Mouse (Mus musculus) mature B cell (primary cell): ENCODE data around the gene Plek2.

Source experiments
- in situ Hi-C: fragments of 300-500 bp; cut with MboI; formaldehyde crosslinking; loops from 2 replicates; pipeline ENCODE4 v1.14.3; 2019

The Plek2 gene

DNA sequence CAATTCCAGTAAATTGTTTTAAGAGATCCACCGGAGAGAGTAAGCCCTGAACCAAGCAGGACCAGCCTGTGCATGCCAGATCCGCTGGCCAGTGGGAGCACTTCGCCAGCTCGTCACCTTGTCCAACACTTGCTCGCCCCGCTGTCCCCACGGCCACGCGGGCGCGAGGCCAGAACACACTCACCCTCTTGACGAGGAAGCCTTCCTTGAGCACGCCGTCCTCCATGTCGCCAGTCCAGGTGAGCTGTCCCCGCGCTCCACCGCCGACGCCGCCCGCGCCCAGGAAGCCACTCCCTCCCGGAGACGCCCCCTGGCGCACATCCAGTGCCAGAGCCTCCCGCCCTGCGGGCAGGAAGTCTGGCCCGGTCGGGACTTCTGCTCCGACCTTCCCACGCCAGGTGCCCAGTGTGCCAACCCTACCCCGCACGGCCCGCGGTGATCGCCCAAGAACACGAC, at the start of gene Plek2:
Gene Plek2 (minus strand): TSS at position 258 of the 456 bp plus-strand sequence.
- in situ Hi-C loops = no loop called here

DNA sequence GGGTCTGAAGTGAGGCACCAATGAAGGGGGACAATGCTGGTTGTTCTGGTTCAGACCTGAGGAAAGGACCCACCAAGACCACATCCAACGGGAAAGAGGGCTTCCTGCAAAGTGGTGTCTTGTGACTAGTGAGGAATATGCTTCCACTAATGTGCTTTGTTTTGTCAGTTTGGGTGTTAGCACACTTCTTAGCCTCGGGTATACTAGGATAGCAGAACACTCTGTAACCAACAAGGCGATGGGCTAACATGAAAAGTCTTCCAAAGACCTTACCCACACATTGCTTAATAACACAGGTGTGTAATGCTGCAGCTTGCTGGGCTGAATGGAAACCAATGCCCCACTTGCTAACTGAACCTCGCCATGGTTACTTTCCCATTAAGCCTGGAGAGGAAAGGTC, 49.6 kb upstream of the Plek2 start:
- in situ Hi-C loops = no loop called here

DNA sequence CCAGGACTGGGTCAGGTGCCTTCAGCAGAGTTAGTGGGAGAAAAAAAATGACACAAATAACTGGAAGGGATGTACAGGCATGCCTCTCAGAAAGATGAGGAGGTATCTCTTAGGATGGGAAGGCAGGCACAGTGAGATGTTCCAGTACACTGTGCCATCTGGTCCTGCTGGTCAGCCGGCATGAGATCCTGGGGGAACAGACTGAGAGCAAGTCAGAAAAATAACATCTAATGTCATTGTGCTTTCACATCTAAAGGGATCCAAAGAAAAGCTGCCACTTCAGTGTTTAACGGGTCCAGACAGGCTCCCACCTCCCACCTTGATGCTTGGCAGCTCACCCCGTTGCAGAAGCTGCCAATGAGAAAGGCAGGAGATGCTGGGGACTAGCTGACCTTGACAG, 45.7 kb upstream of the Plek2 start:
- in situ Hi-C loops = no loop called here

DNA sequence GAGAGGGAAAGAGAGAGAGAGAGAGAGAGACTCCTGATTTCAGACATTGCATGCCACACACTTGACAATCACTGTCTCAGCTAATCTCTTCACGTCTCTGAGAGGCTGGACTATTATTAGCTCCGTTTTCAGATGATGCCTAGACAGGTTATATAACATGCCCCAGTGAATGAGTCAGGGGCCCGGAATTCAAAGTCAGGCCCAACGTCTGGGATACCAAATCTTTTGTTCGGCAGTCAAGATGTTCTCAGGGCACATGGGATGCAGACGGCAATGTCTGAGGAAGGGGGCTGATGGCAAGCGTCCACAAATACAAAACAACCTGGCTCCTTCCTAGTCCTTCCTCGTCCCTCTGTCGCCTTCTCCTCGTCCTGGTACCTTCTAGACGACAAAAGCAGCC, 45.3 kb upstream of the Plek2 start:
- in situ Hi-C loops = no loop called here

DNA sequence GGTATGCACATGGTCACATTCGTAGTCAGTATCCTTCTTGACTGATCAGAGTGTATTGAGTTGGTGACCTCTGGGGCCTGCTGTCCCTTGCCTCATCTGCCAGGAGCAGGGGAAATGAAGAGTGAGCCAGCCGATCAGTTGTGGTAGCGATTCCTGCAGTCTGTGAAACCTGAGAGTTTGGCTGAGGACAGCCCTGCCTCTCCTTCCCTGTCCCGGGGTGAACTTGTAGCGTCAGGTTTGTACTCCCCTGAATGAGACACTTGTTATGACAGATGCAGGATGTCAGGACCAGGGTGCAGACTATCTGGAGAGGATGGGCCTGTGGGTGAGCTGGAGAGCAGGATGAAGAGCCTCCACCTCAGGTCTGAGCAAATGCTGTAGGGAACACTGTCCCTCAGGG, 40.9 kb upstream of the Plek2 start:
- in situ Hi-C loops = no loop called here

DNA sequence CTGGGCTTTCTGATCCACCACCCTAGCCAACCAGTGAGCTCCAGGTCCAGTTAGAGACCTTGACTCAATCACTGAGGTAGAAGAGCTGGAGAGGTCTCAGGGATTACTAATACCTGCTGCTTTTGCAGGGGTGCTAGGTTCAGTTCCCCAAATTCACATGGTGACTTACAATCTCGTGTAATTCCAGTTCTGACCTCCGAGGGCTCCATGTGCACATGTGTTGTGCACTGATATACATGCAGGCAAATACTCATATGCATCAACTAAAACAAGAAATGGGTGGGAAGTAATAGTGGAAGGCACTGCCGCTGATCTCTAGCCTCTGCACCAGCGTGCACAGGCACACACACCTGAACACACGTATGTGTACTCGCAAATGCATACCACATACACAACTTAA, 40.4 kb upstream of the Plek2 start:
- in situ Hi-C loops = no loop called here

DNA sequence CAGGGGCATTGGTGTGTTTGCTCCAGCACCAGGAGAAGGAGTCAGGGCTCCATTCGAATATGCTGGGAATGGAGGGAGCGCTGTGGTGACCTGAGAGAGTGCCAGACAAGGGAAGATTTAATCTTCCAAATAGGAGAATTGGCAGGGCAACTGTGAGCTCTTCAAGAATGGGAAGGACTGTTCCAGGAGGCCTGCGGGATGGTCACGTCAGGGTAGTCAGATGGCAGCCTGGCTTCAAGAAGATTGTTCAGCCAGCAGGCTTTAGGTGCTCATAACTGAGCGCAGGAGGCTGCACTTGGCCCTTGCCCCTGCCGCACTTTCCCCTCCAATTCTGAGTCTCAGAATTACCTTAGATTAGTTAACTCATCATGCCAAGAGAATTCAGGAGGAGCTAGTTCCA, 36.2 kb upstream of the Plek2 start:
- in situ Hi-C loops = no loop called here

DNA sequence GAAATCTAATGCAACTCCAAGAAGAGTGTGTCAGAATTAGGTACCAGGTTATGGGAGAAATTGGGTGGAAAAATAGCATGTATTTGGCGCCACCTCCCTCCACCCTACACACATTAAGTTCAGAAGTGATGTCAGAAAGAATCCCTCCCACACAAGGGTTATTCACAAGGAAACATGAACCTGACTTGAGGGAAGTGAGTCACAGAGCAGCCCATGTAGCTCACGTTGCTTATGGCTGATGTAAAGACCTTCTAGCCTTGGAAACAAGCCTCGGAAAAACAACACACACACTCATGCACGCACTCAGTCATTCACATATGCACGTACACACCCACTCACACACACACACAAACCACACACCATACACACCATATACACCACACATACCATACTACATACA, 33.3 kb upstream of the Plek2 start:
- in situ Hi-C loops = no loop called here

DNA sequence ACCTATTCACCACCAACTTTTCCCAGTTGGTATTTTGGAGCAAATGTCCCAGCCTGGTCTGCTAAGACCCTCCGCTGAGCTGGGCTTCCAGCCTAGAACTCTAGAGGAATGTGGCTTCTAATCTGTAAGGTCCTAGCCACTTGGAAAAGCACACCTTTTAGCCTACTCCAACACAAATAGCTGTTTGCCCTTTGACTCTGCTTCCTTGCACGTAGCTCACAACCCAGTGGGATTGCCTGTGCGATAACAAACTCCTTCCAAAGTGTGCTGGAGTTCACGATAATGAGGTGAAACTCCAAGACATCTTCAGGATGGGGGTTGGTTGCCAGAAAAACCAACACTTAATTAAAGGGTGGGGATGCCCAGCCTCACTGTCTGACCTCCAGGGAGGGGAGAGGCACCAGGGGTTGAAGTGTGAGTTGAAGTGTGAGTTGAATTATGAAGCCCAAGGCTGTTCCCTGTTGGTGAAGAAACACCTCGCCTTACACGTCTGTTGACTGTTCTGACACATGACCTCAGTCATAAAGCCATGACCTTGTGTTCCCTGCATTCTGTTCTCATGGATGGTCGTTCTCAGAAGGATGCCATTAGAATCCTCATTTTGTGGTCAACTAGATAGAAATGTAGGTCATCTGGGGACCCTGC, 32.8 kb upstream of the Plek2 start:
- in situ Hi-C loops = no loop called here

DNA sequence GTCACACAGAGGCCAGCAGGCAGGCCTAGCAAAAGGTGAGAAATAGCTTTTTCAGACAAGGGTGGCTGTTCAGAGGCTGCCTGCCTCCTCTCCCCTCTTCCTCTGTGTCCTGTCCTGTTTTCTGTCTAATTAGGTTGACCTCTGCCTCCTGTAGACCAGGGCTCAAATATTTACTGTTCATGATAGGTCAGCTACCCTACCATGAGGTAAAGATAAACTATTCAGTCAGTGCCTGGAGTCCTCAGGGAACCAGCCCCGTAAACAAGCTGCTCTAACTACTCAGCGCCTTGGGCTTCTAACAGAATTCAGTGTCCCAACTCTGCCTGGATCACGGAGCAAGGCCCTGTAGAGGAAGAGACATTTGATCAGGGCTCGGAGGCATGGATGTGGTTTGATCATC, 29.7 kb upstream of the Plek2 start:
- in situ Hi-C loops = no loop called here

DNA sequence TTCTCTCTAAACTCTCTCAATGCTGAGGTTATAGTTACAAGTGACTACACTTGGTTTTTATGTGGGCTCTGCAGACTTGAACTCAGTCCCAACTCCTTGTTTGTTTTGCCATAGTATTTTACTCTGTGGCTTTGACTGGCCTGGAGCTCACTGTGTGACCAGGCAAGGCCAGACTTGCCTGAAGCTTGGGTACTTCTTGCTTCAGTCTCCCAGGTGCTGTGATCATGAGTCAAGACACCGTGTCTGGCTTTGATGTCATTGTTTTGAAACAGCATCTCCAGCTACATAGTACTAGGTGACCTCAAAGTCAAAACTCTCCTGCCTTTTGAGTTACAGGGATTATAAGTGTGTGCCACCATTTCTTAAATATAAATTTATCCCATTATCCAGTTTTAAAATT, 23.1 kb upstream of the Plek2 start:
- in situ Hi-C loops = loop anchor here (10.0 kb wide), 1 partner anchor 85 kb away; no protein-coding TSS in a partner anchor

DNA sequence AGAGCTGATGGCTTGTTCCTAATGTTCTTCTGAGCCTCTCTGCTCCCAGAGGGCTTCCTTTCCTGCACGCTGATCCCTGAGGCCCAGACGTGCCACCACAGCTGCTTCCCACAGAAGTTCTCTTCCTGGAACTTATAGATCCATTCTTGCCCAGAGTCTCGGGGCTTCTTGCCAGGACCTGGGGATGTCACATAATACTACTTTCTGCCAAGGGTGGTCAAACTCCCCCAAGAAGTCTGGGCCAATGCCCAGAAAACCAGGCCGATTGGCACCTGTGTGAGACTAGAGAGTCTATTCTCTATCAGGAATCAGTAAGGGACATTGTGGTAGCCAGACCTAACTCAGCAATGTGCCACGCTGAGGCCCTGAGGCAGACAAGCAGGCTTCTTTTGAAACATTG, 20.5 kb upstream of the Plek2 start:
- in situ Hi-C loops = loop anchor here (10.0 kb wide), 1 partner anchor 88 kb away; no protein-coding TSS in a partner anchor

DNA sequence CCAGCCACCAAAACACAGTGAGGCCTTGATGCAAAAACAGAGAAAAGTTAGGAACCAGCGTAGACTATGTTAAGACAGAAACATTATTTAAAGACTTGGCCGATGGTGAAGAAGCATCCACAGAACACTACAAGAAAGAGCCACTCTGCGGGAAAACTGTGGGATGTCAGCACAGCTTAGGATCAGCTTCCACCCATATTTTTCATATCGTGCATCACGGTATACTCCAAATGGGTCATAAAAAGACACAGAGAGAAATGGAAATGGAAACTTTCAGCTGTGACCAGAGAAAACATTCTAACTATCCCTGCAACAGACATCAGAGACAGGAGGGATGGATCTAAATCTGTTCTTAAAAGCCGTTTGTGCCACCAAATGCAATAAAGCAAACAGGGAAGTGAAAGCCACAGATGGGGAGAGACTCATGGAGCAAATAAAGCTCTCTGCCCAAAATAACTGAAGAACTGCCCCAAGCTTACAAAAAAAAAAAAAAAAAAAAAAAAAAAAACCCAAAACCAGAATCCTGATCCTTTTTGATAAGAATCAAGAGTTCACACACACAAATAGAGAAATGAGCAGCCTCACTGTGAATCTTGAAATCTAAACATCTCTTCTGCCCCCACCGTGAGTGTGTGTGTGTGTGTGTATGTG, 16.9 kb upstream of the Plek2 start:
- in situ Hi-C loops = loop anchor here (5.0 to 10.0 kb wide), 2 partner anchors 91 to 174 kb away; no protein-coding TSS in a partner anchor

DNA sequence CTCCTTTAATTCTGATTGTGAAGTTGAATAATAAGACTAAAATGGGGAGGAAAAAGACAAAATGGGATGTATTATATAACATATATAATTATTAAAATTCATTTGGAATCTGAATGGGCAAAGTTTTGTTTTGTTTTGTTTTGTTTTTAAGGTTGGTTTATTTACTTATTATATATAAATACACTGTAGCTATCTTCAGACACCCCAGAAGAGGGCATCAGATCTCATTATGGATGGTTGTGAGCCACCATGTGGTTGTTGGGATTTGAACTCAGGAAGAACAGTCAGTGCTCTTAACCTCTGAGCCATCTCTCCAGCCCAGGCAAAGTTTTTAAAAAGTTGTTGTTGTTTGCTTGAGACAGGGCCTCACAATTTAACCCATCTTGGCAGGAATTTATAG, 16.2 kb upstream of the Plek2 start:
- in situ Hi-C loops = loop anchor here (5.0 to 10.0 kb wide), 2 partner anchors 92 to 174 kb away; no protein-coding TSS in a partner anchor

DNA sequence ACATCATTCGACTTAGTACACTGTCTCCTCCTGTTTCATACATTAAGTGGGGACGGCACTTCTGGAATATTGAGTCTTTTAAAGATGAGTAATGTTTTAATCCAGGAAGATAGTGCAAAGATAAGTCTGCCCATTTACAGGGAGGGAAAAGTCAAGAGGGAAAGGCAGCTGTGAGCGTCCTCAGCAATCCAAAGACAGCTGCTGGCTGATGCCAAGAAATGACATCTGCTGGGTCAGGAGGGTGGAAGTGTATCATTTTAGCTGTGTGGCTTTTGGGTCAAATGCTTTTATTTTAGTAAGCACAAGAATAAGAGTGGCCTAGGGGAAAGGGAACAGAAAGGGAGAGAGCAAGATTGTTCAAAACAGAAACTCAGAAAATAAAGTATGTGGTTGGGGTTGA, 15.3 kb upstream of the Plek2 start:
- in situ Hi-C loops = loop anchor here (5.0 to 10.0 kb wide), 2 partner anchors 93 to 175 kb away; no protein-coding TSS in a partner anchor

DNA sequence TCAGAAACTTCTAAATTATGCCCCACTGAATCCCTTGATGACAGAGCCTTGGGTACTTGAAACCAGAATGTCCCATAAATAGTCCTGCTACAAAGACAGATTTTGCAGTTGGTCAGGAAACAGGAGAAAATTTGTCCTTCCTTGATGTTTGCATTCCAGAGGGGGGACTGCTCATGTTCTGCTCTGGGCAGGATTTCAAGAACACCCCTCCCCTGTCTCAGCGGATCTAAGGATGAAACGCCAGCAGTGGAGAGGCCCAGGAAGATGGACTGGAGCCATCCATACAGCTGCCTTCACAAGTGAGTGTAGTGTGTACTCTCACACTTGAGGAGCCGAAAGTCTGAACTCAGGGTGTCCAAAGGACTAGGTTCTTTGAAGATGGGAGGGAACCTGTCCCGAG, 14.7 kb upstream of the Plek2 start:
- in situ Hi-C loops = loop anchor here (5.0 to 10.0 kb wide), 2 partner anchors 93 to 176 kb away; no protein-coding TSS in a partner anchor

DNA sequence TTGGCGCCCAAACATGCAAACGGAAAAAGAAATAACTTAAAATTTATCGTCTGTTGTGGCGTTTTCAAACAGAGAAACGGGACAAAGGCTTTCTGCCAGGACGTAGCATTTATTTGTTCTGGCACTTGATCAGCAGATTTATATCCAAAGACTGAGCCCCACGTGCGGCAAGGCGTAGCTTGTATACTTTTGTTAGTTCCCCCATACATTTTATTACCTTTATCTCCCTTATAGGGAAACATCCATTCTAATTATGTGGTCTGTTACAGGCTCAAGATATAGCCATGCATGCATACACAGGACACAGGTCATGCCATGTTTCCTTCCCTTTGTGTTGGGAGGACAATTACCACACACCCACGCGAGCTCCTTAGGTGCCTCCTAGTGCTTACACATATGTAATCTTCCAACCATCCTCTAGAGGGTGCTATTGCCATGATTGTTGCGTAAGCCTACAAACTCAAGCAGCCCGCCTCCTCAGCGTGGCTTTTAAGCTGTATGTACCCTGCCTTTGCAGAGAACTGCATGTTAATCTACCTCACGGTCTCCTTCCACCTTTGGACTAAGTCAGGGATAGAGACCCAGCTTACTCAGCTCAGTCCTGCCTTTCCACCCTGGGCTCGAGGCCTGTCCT, 12.4 kb upstream of the Plek2 start:
- in situ Hi-C loops = no loop called here

DNA sequence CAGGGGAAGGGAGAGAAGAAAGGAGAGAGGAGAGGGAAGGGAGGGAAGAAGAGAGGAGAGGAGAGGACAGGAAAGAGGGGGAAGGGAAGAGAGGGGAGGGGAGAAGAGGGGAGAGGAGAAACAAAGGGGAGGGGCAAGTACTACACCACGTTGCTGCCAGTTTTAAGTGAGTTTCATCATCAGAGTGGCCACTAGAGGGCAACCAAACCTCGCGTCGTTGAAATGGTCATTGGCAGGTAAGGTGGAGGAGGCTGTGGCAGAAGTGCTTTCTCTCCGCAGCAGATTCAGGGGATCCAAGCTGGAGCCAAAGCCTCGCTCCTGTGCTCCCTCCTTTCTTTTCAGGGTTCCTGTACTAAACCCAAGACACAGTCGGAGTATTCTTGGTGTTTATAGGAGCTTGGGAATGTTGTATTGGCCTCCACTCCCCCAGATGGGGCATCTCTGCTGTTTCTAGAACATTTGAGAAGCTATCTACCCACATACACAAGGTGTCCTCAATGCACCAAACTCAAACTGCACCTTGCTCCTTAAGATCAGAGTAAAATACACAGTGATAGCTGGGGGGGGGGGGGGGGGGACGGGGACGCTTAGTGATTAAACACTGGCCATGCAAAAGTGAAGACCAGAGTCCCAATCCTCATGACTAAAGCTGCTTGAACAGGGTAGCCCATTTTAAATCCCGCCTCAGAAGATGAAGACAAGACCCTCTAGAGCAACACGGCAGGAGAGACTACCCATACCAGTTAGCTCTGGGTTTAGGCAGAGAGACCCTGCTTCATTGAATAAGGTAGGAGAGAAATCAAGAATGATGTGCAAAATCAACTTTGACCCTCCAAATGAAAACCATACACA, 11.7 kb upstream of the Plek2 start:
- in situ Hi-C loops = no loop called here

DNA sequence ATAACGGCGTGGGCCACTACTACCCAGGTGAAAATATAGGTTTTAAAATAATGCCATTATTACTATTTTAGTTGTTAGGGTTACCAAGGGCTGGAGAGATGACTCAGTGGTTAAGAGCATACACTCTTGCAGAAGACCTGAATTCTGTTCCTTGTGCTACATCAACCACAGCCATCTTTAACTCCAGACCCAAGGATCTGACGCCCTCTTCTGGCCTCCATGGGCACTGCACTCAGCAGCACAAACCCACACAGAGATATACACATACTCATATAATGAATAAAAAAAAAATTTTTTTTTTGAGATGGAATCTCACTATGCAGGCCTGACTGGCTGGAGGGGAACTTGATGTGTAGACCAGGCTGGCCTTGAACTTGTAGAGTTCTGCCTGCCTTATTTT, 9.5 kb upstream of the Plek2 start:
- in situ Hi-C loops = no loop called here

DNA sequence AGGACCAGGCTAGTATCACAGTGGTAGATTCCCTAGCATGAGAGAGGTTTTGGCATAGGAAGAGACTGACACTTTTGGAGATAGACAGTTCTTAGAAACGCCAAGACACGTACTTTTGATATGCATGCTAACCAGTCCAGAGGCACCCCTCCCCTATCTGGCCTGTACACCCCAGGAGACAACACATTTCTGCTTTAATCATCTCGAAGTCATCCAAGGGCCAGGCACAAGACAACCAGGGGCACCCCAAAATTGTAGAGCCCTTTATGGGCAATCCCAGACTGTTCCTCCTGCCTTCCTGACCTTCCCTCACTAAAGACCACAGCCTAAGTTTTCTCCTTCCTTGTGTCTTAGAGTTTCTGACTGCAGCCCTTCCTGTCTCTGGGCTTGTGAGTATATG, 8.8 kb upstream of the Plek2 start:
- in situ Hi-C loops = no loop called here

DNA sequence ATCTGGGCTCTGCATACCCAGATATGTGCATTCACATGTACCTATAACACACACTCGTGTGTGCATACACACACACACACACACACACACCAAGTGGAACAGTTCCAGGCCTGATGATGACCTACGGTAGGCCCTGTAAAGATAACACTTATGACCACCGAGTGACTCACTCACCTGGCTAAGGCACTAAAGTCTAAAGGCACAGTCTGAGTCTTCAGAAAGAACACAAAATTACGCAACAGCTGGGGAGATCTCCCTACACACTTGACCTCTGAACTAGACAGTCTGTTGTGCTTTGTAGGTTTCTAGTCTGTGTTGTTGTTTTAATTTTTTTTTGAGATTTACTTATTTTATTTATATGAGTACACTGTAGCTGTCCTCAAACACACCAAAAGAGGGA, 7.7 kb upstream of the Plek2 start:
- in situ Hi-C loops = no loop called here
